ENCODE assay signal across 11 mouse cellular contexts in genomic region chr12:75874287-75874994, GRCm38 (mm10). TPM values are rescaled to one million over a fixed set of nuclear protein-coding genes. Genes with fewer than 3 reads are reported as not detected.
DNase-seq lines count a peak whose midpoint lies in the region; ATAC-seq and TF ChIP-seq lines count a peak whose summit lies in the region.
"Had no signal": no experiment of that assay in that cellular context is flagged by ENCODE, and none has a peak within 500 bp of the region (broad histone marks: within the 10 kb centered on the region; RNA-seq: fewer than 3 reads in every experiment).

No protein-coding gene starts in this region.

- peak overlapping the region; percentile 19 for H3K4me2 ChIP-seq in forebrain, embryonic 16.5 days (ENCODE audit: low read length)
- peak overlapping the region; percentile 45 for H3K4me2 ChIP-seq in limb, embryonic 13.5 days (replicated peaks)
- peak overlapping the region; percentile 34 for H3K4me2 ChIP-seq in neural tube, embryonic 13.5 days

- ATAC-seq in forebrain, embryonic 16.5 days = peak; percentile 33
- ATAC-seq in limb, embryonic 13.5 days (ENCODE audit: low FRiP score, low read depth) = no peak
- ATAC-seq in neural tube, embryonic 13.5 days (ENCODE audit: low read depth) = no peak
- ATAC-seq: activated CD4-positive, CD25-positive, alpha-beta regulatory T cell, adult 4 months; intestine, postnatal 0 days; lung, postnatal 0 days had no signal

- no peak for TF ChIP-seq POLR2A in kidney, adult 2 months (IDR thresholded peaks at IDR 0.05; ENCODE audit: low read depth, low read length)

- no peaks in the 10 kb centered on the region for H3K9me3 ChIP-seq in forebrain, embryonic 16.5 days (ENCODE audit: control insufficient read depth, low read length)
- H3K9me3 ChIP-seq in limb, embryonic 13.5 days = no peaks in the 10 kb centered on the region
- H3K9me3 ChIP-seq in neural tube, embryonic 13.5 days = no peaks in the 10 kb centered on the region

- DNase-seq in kidney, adult 2 months = no peak
- no peak for DNase-seq in kidney, adult 11 months
- no peak for DNase-seq in gastrocnemius, postnatal 14 days
- no peak for DNase-seq in gastrocnemius, postnatal 25 days
- no peak for DNase-seq in lung, postnatal 25 days (ENCODE audit: low spot score)

- intact Hi-C loops in gastrocnemius, postnatal 14 days (cut with DNase I; ENCODE audit: low total_unique reads) = no loop called here

- H3K36me3 ChIP-seq in kidney, adult 2 months (ENCODE audit: control insufficient read depth, insufficient read depth, low read length) = no peaks in the 10 kb centered on the region; the same call in 1 of the 2 replicates
- no peaks in the 10 kb centered on the region for H3K36me3 ChIP-seq in forebrain, embryonic 16.5 days (ENCODE audit: control insufficient read depth, insufficient read depth)
- peaks cover 1% of the 10 kb centered on the region; the same call in 1 of the 2 replicates for H3K36me3 ChIP-seq in limb, embryonic 13.5 days
- 0 out of 2 replicates have a peak, but pooled peaks cover under 1% of the 10 kb centered on the region for H3K36me3 ChIP-seq in neural tube, embryonic 13.5 days

- WGBS in kidney, adult 2 months = 38% methylated on average over 12 of the region's 12 CpGs
- 8% methylated on average over 12 of the region's 12 CpGs for WGBS in forebrain, embryonic 16.5 days
- 25% methylated on average over 12 of the region's 12 CpGs for WGBS in limb, embryonic 13.5 days
- 20% methylated on average over 11 of the region's 12 CpGs for WGBS in neural tube, embryonic 13.5 days

- 0 out of 2 replicates have a peak overlapping the region, but pooled peaks have one; percentile 49 for H3K27ac ChIP-seq in kidney, adult 2 months (ENCODE audit: insufficient read depth, low read depth, low read length)
- H3K27ac ChIP-seq in forebrain, embryonic 16.5 days (ENCODE audit: low read length) = peak overlapping the region; percentile 25
- H3K27ac ChIP-seq in limb, embryonic 13.5 days = peak overlapping the region; percentile 73
- H3K27ac ChIP-seq in neural tube, embryonic 13.5 days (replicated peaks) = no peak overlapping the region

- peak overlapping the region; percentile 37 for H3K9ac ChIP-seq in forebrain, embryonic 16.5 days (replicated peaks; ENCODE audit: low read depth, low read length)
- H3K9ac ChIP-seq in limb, embryonic 13.5 days = no peak overlapping the region
- peak overlapping the region; percentile 43 for H3K9ac ChIP-seq in neural tube, embryonic 13.5 days

- peaks cover 20% of the 10 kb centered on the region for H3K4me1 ChIP-seq in kidney, adult 2 months (ENCODE audit: control insufficient read depth, insufficient read depth, low read length)
- H3K4me1 ChIP-seq in forebrain, embryonic 16.5 days (replicated peaks; ENCODE audit: control insufficient read depth, insufficient read depth, low read length) = peaks cover 17% of the 10 kb centered on the region
- peaks cover 30% of the 10 kb centered on the region for H3K4me1 ChIP-seq in limb, embryonic 13.5 days
- H3K4me1 ChIP-seq in neural tube, embryonic 13.5 days (replicated peaks) = peaks cover 23% of the 10 kb centered on the region

- H3K27me3 ChIP-seq in kidney, adult 2 months (replicated peaks; ENCODE audit: control insufficient read depth, insufficient read depth, low read length) = no peaks in the 10 kb centered on the region
- no peaks in the 10 kb centered on the region for H3K27me3 ChIP-seq in forebrain, embryonic 16.5 days (replicated peaks; ENCODE audit: control insufficient read depth, insufficient read depth, low read length)
- H3K27me3 ChIP-seq in limb, embryonic 13.5 days = no peaks in the 10 kb centered on the region
- no peaks in the 10 kb centered on the region for H3K27me3 ChIP-seq in neural tube, embryonic 13.5 days

- no peak for TF ChIP-seq CTCF in kidney, adult 2 months (conservative IDR thresholded peaks at IDR 0.05; ENCODE audit: insufficient read depth, insufficient read length, low read depth, low read length)

- no peak overlapping the region for H3K4me3 ChIP-seq in kidney, adult 2 months (ENCODE audit: insufficient read depth, low read depth, low read length)
- H3K4me3 ChIP-seq in forebrain, embryonic 16.5 days (replicated peaks; ENCODE audit: low read length) = peak overlapping the region; percentile 5; the same call in 1 of the 2 replicates
- H3K4me3 ChIP-seq in limb, embryonic 13.5 days = no peak overlapping the region
- no peak overlapping the region for H3K4me3 ChIP-seq in neural tube, embryonic 13.5 days

RNA-seq across cellular contexts. Expression of gene Syne2, which starts 56.5 kb away (rescaled TPM):
- polyA plus RNA-seq in kidney, adult 2 months (2012; rRNA removed) = 54.5 and 68.4 TPM in 2 replicates
- polyA plus RNA-seq in forebrain, embryonic 16.5 days (2015; fragmentation: Nextera tagmentation; extraction: Ambion mirVana) = 107 and 110 TPM in 2 replicates
- polyA plus RNA-seq in limb, embryonic 13.5 days (2015; fragmentation: Nextera tagmentation; extraction: Ambion mirVana) = 71.4 and 75.9 TPM in 2 replicates
- 48.5 and 53.5 TPM in 2 replicates for polyA plus RNA-seq in neural tube, embryonic 13.5 days (2015; fragmentation: Nextera tagmentation; extraction: Ambion mirVana)
- 10 to 100 TPM; 18.3 to 20.9 TPM for total RNA-seq in gastrocnemius, postnatal 14 days (2021)
- 10 to 100 TPM; 13.2 to 13.5 TPM for total RNA-seq in gastrocnemius, postnatal 25 days (2021)
